Mouse (Mus musculus): ENCODE measurements around the gene Tenm2.

Tenm2 gene

GRCm38 (mm10) chr11:36481524-36481923, 754.2 kb downstream of the Tenm2 start:
- no peak for DNase-seq (ENCODE audit: low spot score)

GRCm38 (mm10) chr11:36481086-36481485, 754.7 kb downstream of the Tenm2 start:
- DNase-seq (ENCODE audit: low spot score), result no peak

- DNase-seq (ENCODE audit: low spot score), result no peak
Observed at GRCm38 (mm10) chr11:36469811-36470551, 765.8 kb downstream of the Tenm2 start.

- no peak for DNase-seq (ENCODE audit: low spot score)
Observed at GRCm38 (mm10) chr11:36458451-36458850, 777.3 kb downstream of the Tenm2 start.

DNA sequence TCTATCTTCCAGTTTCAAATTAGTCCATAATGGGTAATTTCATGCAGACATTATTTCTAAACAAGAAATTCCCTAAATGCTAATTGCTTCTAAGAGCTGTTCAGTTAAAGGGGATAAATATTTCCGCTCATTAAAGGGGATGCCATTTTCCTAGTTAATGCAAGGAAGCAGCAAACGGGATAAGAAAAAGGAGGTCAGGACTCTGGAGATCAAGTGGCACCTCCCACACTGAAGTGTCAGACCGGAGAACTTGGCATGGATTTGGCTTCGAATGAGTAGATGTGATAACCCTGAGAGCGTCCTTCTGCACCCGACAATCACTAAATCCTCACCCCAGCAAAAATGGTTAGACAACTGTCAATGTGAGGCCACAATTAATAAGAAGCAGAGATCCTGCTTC, 781.7 kb downstream of the Tenm2 start:
- no peak for DNase-seq (ENCODE audit: low spot score)

DNA sequence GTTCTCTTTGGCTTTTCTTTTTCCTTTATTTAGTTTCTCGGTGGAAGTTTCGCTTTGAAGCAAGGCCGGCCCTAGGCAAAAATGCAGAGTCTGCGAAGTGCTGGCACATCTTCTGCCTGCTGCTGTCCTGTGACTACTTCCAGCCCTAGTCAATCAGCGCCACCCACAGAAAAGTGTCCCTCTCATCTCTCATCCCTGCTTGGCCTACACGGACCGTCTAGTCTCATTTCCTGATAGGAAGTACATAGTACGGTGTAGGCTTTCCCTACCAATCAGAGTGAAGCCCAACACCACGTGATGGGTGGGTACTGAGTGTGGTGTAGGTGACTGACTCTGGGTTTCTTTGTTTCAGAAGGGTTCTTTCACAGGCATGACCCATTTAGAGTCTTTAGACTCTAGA, 783.3 kb downstream of the Tenm2 start:
- DNase-seq (ENCODE audit: low spot score), result no peak

GRCm38 (mm10) chr11:36446351-36446750, 789.4 kb downstream of the Tenm2 start:
- no peak for DNase-seq (ENCODE audit: low spot score)

DNA sequence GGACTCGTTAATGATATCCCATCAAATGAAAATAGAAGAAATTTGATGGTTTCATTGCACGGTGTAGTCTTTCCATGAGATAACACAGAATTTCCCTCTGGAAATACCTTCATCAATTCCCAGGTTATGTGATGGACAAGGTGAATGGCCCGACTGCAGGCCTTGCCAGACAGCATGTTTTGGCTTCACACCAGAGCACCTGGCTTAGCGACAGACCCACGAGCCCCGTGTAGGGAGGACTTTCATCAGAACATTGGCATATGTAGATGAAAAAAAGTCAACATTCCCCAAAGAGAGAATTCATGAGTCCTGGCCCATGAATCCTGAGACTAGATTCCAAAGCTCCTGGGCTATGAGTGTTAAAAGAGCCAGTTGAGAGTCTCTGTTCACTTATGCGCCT, 791.9 kb downstream of the Tenm2 start:
- no peak for DNase-seq (ENCODE audit: low spot score)

DNA sequence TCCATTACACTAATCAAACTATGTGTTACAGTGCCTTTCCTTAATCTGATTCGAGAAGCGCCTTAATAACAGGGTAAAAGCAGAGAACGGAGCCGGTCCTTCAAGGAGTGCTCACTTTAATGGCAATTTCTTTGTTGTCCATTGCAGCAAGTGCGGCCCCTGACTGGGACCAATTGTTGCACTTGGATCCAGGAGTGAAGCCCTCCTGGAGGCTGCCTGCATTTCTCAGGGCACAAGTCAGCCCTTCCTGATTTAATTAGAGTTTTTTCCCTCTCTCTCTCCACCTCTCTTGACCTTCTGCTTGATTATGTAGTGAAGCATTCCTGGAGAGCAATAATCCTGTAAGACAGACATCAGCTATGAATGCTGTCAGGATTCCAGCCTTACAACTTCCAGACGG, 794.0 kb downstream of the Tenm2 start:
- DNase-seq (ENCODE audit: low spot score), result no peak

DNA sequence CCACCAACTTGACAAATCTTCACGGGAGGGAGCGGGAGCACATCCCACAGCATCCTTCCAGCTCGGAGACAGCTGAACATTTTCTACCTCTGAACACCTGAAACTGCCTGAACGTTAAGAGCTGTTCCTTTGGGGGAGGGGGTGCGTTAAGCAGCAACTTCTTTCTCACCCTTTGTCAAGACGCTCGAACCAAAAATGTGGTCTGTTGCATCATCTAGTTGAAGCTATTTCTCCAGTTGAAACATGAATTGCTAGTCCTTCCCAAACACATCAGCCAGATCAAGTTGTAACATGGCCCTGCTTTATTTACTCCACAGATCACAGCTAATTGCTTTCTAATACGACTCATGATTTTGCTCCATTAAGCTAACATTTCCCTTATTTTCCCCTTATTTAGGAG, 799.5 kb downstream of the Tenm2 start:
- no peak for DNase-seq (ENCODE audit: low spot score)

GRCm38 (mm10) chr11:36428947-36429346, 806.8 kb downstream of the Tenm2 start:
- DNase-seq (ENCODE audit: low spot score), result no peak

- DNase-seq (ENCODE audit: low spot score), result no peak
Observed at GRCm38 (mm10) chr11:36424959-36425358, 810.8 kb downstream of the Tenm2 start.

DNA sequence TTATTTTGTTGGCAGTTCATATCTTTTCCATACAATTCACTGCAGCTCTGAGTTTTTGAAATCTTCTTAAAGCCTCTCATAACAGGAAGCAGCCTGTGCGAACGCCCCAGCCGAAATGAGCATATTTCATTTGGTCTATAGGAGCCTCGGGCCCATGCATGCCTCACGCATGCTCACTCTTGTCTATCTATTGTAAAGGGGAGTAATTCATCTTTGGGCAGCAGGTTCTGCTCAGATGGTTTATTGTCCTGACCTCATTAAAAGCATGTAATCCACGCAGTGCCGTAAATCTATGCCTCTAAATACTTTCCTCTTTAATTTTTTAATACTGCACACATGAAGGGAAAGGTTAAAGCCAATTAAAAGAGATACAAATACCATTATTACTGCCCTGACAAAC, 815.7 kb downstream of the Tenm2 start:
- no peak for DNase-seq (ENCODE audit: low spot score)

DNA sequence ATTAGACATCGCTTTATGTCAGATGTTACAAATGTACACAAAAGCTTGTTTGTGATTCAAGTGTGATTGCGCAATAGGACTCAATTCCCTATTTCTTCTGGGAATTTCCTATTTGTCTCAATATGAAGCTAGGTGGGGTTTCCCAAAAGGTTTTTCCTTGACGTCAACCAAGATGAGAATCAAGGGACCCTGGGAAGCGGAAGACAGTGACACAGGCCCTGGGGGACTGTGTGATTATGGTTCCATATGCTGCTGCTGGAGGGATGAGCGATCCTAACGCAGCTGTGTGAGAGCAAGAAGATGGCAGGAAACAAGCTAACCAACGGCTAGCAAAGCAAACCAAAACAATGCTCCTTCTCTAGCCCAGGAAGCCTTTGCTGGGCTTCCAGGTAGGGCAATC, 820.5 kb downstream of the Tenm2 start:
- DNase-seq (ENCODE audit: low spot score), result no peak

- DNase-seq (ENCODE audit: low spot score), result no peak
Observed at GRCm38 (mm10) chr11:36410881-36411280, 824.9 kb downstream of the Tenm2 start.

DNA sequence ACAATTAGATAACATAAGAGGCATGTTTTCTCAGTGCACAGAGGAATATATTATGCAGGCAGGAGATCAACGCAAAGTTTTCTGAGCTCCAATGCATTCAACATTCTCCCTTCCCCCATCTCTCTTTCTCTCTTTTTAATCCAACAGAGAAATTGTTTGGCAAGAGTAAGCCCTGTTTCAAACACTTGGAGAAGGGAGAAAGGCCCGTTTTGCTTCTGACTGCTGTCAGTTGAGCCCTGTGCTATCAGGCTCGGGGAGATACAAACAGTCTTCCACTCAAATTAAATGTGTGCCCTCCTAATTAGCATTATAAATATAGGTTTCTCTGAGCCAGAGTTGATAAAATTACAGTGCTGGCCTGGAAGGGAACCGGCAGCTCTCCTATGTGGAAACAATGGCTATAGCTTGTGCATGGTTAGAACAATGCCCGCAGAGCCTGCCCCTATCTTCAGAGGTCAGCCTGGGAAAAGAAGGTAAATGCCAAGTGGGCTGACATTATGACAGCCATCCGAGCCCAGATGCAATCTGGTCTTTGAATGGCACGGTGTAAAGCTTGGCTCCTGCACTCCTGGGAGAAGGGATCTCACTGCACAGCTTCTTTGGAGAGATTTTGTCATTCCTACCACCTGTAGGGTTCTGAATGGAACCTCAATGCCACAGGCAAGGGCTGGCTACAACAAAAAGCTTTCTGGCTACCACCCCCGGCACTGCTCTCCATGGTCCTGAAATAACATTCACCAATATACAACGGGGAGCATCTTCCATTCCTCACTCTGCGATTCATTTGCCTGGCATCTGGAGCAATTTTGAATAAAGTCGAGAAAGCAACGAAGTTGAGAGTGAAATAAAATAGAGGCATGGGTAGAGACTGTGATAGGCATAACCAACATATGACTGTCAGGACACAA, 839.7 kb downstream of the Tenm2 start:
- DNase-seq (ENCODE audit: low spot score), result no peak

GRCm38 (mm10) chr11:36384696-36385095, 851.1 kb downstream of the Tenm2 start:
- DNase-seq (ENCODE audit: low spot score), result no peak

GRCm38 (mm10) chr11:36371814-36372213, 864.0 kb downstream of the Tenm2 start:
- DNase-seq (ENCODE audit: low spot score), result no peak

DNA sequence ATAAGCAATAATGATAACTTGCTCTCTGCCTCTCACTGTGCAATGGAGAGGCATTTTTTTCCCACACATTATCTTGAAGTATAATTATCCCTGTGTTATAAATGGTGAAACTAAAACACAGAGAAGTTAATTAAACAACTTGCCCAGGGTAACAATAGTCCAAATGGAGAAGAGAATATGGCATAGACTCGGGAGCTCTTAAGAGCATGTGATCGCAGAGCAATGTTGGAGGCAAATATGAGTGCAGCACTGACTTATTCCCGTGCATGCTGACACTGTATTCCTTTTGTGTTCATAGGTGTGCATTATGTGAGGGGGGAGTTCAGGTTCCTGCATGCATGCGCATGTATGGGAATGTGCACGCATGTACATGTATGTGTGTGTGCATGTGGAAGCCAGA, 870.7 kb downstream of the Tenm2 start:
- no peak for DNase-seq (ENCODE audit: low spot score)

DNA sequence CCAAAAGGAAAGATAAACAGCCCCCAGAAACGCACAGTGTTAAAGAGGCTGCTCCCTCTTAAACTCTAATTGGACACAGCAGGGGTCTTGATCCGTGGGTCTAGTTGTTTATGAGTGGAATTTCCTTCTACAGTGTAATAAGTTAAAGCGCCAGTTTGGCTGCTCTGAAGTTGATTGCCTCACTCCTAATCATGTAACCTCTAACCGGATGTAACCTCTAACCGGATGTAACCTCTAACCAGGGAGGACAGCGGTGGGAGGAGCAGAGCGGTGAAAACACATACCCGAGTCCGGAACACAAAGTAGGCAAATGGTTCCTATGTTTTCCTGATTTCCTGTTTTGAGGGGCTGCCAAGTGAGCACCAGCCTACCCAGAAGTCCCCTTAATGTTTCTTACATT, 871.3 kb downstream of the Tenm2 start:
- no peak for DNase-seq (ENCODE audit: low spot score)

DNA sequence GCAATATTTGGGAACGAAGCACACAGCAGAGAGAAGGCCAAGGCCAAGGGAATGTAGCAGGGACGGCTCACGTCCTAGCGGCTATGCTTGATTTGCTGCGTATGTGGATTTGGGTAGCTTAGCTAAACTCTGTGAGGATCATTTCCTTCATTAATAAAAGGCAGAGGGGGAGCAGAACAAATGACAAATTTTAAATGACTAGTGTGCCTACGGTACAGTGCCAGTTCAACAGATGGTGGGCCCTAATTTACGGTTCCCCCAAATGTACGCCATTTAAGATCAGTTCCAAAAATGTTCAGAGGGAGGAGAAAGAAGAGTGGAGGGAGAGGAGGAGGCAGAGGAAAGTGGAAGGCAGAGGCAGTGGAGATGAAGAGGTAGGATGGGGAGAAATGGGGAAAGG, 873.2 kb downstream of the Tenm2 start:
- no peak for DNase-seq (ENCODE audit: low spot score)

- DNase-seq (ENCODE audit: low spot score), result no peak
Observed at GRCm38 (mm10) chr11:36353252-36353651, 882.5 kb downstream of the Tenm2 start.

- DNase-seq (ENCODE audit: low spot score), result no peak
Observed at GRCm38 (mm10) chr11:36351752-36352151, 884.0 kb downstream of the Tenm2 start.
